Mouse (Mus musculus) stomach, postnatal 0 days (tissue): ENCODE results near the gene Dusp11.

Source experiments
- CTCF ChIP-seq: IDR thresholded peaks from 2 replicates; pipeline ENCODE4 v1.5.1; 2016; ENCODE audit warnings: antibody characterized with exemption, low read depth, mild to moderate bottlenecking, moderate library complexity
- EP300 ChIP-seq: optimal IDR thresholded peaks from 2 replicates; pipeline ENCODE3; 2016; ENCODE audit warnings: antibody characterized with exemption

DNA sequence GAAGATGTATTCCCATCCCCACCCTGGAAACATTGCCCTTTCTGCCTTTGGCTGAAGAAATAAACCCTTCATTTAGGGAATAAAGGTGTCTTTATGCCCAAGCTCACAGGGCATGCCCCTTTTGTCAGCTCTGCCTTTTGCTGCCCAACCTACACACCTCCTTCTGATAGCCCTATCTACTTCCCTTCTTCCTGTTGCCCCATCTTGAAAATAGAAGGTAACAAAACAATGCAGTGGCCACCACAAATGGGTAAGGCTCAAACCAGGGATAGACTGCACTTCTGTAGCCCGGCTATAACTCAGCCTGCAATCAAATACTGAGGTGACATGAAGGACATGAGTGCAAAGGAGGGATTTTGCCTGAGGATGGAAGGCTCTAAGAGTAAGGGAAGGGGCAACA, 14.3 kb upstream of the Dusp11 start:
- no peak for TF ChIP-seq CTCF
- TF ChIP-seq EP300, result no peak
